Mouse (Mus musculus): ENCODE results near the gene Pakap. TPM values are rescaled to one million over a fixed set of nuclear protein-coding genes. Genes with fewer than 3 reads are reported as not detected.
A peak's percentile ranks its signal among the peaks of the same experiment; 100 is the strongest.

The Pakap gene
- polyA plus RNA-seq, 1 experiment = 14.7 TPM

DNA sequence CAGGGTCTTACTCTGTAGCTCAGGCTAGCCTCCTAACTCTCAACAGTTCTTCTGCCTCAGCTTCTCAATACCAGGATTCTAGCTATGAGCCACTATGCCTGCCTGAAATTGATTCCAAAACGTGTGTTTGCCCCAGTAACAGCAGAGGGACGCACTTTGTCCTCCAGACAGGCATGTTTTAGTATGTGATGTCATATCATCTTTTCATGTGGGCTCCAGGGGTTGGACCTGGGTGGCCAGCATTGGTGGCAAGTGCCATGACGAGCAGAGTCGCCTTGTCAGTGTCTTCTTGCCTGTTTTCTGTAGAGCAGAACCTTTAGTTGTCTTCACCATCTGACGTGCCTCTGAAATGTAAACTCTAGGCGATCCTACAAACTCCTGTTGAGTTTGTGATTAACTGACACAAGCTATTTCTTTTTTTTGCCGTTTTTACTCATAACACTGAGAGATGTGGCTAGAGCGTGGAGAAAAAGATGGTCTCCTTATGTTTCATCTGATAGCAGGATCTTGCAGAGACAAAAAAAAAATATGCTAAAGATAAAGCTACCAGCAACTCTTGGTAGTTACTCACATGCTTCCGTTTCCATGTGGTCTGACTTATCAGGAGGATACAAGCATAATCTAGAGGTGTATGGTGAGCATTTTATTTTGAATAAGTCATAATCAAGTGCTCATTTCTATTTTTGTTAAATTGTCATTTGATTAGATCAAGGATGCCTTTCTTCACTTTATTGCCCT is 229.7 kb downstream of the Pakap start:
- peak overlapping the region; percentile 66 for H3K27ac ChIP-seq (ENCODE audit: insufficient read depth, low read length)
- TF ChIP-seq POLR2A (IDR thresholded peaks at IDR 0.05; ENCODE audit: low read depth, low read length) (no peak), CTCF (IDR thresholded peaks at IDR 0.05; ENCODE audit: borderline replicate concordance, insufficient read depth, low read length) (no peak)
- H3K4me1 ChIP-seq (ENCODE audit: control insufficient read depth, insufficient read depth, low read length) = peaks cover 14% of the 10 kb centered on the region
- H3K4me3 ChIP-seq (ENCODE audit: insufficient read depth, low read length) = no peak overlapping the region

- Histone ChIP-seq H3K4me1 (ENCODE audit: control insufficient read depth, insufficient read depth, low read length) (peaks cover 14% of the 10 kb centered on the region), H3K27ac (ENCODE audit: insufficient read depth, low read length) (peak overlapping the region; percentile 66), H3K4me3 (ENCODE audit: insufficient read depth, low read length) (no peak overlapping the region)
- TF ChIP-seq POLR2A (IDR thresholded peaks at IDR 0.05; ENCODE audit: low read depth, low read length) = peak; percentile 30; the same call in 1 of the 2 replicates
- TF ChIP-seq CTCF (IDR thresholded peaks at IDR 0.05; ENCODE audit: borderline replicate concordance, insufficient read depth, low read length) = no peak
Measured at GRCm38 (mm10) chr4:57798286-57799018, 230.5 kb downstream of the Pakap start.

DNA sequence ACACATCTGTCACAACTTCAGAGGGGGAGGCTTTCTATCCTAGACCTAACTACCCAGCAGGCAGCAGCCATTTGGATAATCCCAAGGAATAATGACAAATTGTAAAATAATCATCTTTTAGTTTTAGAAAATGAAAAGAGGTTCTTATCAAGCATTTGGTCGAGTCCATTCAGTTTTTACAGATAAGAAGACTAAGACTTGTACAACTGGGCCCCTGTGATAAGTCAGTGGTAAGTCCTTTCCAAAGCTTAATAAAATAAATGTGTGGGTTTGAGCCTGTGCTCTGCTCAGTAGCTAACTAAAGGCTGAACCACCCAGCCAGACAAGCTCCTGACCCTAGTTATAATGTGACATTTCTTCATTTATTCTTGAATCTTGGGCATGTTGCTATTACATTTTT is 231.3 kb downstream of the Pakap start:
- Histone ChIP-seq H3K4me1 (ENCODE audit: control insufficient read depth, insufficient read depth, low read length) (peaks cover 14% of the 10 kb centered on the region), H3K4me3 (ENCODE audit: insufficient read depth, low read length) (no peak overlapping the region), H3K27ac (ENCODE audit: insufficient read depth, low read length) (peak overlapping the region; percentile 66; the same call in 1 of the 2 replicates)
- no peak for TF ChIP-seq POLR2A (IDR thresholded peaks at IDR 0.05; ENCODE audit: low read depth, low read length)
- no peak for TF ChIP-seq CTCF (IDR thresholded peaks at IDR 0.05; ENCODE audit: borderline replicate concordance, insufficient read depth, low read length)

GRCm38 (mm10) chr4:57801239-57801638 is 233.3 kb downstream of the Pakap start:
- Histone ChIP-seq H3K27ac (ENCODE audit: insufficient read depth, low read length) (no peak overlapping the region), H3K4me3 (ENCODE audit: insufficient read depth, low read length) (no peak overlapping the region), H3K4me1 (ENCODE audit: control insufficient read depth, insufficient read depth, low read length) (peaks cover 21% of the 10 kb centered on the region)
- no peak for TF ChIP-seq CTCF (IDR thresholded peaks at IDR 0.05; ENCODE audit: borderline replicate concordance, insufficient read depth, low read length)
- no peak for TF ChIP-seq POLR2A (IDR thresholded peaks at IDR 0.05; ENCODE audit: low read depth, low read length)

DNA sequence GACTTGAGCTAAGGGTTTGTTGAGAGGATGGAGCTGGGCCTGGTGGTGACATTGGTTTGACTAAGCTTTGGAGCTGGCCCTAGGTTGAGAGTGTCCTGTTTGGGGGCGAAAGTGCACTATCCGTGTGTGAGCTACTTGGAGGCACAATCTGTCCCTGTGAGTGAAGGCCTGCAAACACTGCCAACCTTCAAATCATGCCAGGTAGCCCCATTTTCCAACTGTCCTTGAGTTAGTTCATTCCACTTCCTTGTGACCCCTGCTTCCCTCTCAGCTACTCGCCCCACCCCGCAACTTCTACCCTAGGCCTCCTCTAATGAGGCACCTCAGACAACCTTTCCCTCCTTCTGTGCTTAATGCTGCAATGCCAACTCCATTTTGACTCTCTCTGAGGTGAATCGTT is 234.0 kb downstream of the Pakap start:
- no peak overlapping the region for H3K4me3 ChIP-seq (ENCODE audit: insufficient read depth, low read length)
- H3K27ac ChIP-seq (ENCODE audit: insufficient read depth, low read length) = no peak overlapping the region
- TF ChIP-seq POLR2A (IDR thresholded peaks at IDR 0.05; ENCODE audit: low read depth, low read length) = no peak
- TF ChIP-seq CTCF (IDR thresholded peaks at IDR 0.05; ENCODE audit: borderline replicate concordance, insufficient read depth, low read length) = no peak
- H3K4me1 ChIP-seq (ENCODE audit: control insufficient read depth, insufficient read depth, low read length) = peaks cover 21% of the 10 kb centered on the region

GRCm38 (mm10) chr4:57802411-57802810 is 234.4 kb downstream of the Pakap start:
- peaks cover 17% of the 10 kb centered on the region for H3K4me1 ChIP-seq (ENCODE audit: control insufficient read depth, insufficient read depth, low read length)
- H3K27ac ChIP-seq (ENCODE audit: insufficient read depth, low read length) = no peak overlapping the region
- TF ChIP-seq POLR2A (IDR thresholded peaks at IDR 0.05; ENCODE audit: low read depth, low read length) (no peak), CTCF (IDR thresholded peaks at IDR 0.05; ENCODE audit: borderline replicate concordance, insufficient read depth, low read length) (no peak)
- no peak overlapping the region for H3K4me3 ChIP-seq (ENCODE audit: insufficient read depth, low read length)

- TF ChIP-seq CTCF (IDR thresholded peaks at IDR 0.05; ENCODE audit: borderline replicate concordance, insufficient read depth, low read length) = no peak
- no peak for TF ChIP-seq POLR2A (IDR thresholded peaks at IDR 0.05; ENCODE audit: low read depth, low read length)
- Histone ChIP-seq H3K27ac (ENCODE audit: insufficient read depth, low read length) (peak overlapping the region; percentile 63), H3K4me3 (ENCODE audit: insufficient read depth, low read length) (no peak overlapping the region), H3K4me1 (ENCODE audit: control insufficient read depth, insufficient read depth, low read length) (peaks cover 7% of the 10 kb centered on the region)
Measured at GRCm38 (mm10) chr4:57804902-57805301, 236.9 kb downstream of the Pakap start.

GRCm38 (mm10) chr4:57809449-57809848 is 241.5 kb downstream of the Pakap start:
- H3K4me1 ChIP-seq (ENCODE audit: control insufficient read depth, insufficient read depth, low read length) = peaks cover 7% of the 10 kb centered on the region
- H3K27ac ChIP-seq (ENCODE audit: insufficient read depth, low read length) = no peak overlapping the region
- H3K4me3 ChIP-seq (ENCODE audit: insufficient read depth, low read length) = no peak overlapping the region
- TF ChIP-seq POLR2A (IDR thresholded peaks at IDR 0.05; ENCODE audit: low read depth, low read length) (no peak), CTCF (IDR thresholded peaks at IDR 0.05; ENCODE audit: borderline replicate concordance, insufficient read depth, low read length) (no peak)

DNA sequence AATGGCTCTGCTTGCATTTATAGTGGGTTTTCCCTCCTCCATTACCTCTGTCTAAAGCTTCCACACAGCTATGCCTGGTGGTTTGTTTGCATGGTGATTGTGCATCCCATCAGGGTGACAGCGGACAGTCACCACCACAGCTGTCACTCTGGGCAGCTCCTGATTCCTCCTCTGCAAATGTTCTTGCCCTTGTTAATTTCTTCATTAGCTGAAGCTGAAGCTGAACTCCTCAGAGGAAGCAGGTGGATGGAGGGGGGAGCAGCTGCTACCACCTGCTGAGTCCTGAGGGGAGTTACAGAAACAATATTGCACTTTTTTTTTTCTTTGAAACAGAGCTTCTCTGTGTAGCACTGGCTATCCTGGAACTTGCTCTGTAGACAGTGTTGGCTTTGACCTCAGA is 244.1 kb downstream of the Pakap start:
- no peaks in the 10 kb centered on the region for H3K4me1 ChIP-seq (ENCODE audit: control insufficient read depth, insufficient read depth, low read length)
- H3K27ac ChIP-seq (ENCODE audit: insufficient read depth, low read length) = no peak overlapping the region
- TF ChIP-seq POLR2A (IDR thresholded peaks at IDR 0.05; ENCODE audit: low read depth, low read length) = no peak
- TF ChIP-seq CTCF (IDR thresholded peaks at IDR 0.05; ENCODE audit: borderline replicate concordance, insufficient read depth, low read length) = no peak
- H3K4me3 ChIP-seq (ENCODE audit: insufficient read depth, low read length) = no peak overlapping the region
